Mouse (Mus musculus): ENCODE results near the gene Szt2. TPM values are rescaled to one million over a fixed set of nuclear protein-coding genes. Genes with fewer than 3 reads are reported as not detected.

Szt2 gene
- total RNA-seq, 1 experiment from 2014 or later = 17.5 TPM

DNA sequence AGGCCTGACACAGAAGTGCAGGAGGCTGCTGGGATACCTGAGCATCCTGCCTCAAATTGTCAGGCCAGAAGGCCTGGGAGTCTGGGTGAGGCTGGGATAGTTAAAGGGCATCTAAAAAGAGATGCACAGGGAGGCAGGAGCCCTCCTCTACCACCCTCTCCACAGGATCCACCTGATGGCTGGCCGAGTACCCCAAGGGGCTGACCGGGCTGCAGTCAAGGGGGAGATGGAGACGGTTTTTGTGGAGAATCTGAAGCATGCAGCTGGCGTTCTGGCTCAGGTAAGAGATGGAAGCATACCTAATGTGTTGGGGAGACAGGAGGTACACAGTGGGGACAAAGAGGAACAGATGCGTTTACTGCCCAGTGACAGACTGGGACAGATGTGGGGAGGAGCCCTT is 47.6 kb downstream of the Szt2 start:
- ATAC-seq (ENCODE audit: extremely low read depth, insufficient number of reproducible peaks, low FRiP score, poor library complexity, severe bottlenecking) = no peak

DNA sequence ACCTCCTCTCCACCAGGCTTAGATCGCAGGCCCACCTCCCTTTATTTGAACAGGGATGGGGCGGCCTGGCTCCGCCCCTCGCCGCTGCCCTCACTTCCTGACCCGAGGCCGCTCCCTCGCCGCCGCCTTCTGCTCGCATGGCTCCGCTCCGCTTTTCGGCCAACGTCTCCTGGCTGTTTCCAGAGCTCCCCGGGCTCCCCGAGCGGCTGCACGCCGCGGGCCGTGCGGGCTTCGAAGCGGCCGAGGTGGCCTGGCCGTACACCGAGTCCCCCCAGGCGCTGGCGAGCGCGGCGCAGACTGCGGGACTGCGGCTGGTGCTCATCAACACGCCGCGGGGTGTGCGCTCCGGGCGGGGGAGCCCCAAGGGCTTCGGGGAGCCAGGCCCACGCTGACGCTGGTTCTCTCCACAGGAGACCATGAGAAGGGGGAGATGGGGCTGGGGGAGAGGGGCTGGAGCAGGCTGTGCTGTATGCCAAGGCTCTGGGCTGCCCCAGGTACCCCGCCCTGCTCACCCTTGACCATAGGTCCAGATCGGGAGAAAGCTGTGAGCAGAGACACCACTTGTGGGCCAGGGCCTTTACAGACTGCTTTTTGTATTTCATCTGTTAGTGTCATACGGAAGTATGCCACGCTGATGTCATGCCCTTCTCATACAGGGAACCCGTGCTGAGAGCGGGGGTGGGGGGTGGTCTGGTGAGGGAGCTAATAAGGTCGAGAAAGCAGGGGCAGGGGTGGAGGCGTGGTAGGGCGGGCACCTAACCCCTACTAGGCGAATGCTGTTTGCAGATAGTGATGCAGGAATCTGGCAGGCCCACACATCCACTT is 49.0 kb downstream of the Szt2 start:
- ATAC-seq (ENCODE audit: extremely low read depth, insufficient number of reproducible peaks, low FRiP score, poor library complexity, severe bottlenecking) = peak; percentile 49; the same call in 1 of the 2 replicates

DNA sequence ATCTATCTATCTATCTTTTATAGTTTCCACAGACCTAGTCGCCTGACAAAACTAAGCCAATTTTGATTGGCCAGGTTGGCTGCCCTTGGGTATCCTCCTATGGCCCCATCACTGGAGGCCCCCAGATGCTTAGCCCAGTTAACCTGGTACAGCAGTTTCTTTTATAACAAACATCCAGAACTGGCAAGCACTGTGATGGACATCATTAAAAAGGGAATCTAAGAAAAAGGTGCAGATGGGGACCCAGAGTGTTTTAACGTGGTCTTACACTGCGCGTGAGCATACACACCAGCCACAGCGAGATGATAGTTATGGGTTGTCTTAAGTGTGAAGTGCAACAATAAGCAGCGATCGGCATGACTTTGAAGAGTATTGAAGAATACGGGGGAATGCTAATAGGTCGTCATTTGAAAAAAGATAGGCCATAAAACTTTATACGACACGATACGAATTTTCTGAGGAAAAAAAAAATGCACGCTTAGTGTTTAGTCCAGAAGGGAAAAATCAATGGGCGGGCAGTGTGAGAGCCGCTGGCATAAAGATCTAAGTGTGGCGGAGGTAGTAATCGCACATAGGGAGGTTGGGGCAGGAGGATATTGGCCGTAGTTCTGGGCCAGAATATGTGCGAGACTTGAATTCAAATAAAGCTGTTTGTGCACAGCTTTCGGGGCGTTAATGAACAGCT is 49.7 kb downstream of the Szt2 start:
- ATAC-seq (ENCODE audit: extremely low read depth, insufficient number of reproducible peaks, low FRiP score, poor library complexity, severe bottlenecking) = no peak

DNA sequence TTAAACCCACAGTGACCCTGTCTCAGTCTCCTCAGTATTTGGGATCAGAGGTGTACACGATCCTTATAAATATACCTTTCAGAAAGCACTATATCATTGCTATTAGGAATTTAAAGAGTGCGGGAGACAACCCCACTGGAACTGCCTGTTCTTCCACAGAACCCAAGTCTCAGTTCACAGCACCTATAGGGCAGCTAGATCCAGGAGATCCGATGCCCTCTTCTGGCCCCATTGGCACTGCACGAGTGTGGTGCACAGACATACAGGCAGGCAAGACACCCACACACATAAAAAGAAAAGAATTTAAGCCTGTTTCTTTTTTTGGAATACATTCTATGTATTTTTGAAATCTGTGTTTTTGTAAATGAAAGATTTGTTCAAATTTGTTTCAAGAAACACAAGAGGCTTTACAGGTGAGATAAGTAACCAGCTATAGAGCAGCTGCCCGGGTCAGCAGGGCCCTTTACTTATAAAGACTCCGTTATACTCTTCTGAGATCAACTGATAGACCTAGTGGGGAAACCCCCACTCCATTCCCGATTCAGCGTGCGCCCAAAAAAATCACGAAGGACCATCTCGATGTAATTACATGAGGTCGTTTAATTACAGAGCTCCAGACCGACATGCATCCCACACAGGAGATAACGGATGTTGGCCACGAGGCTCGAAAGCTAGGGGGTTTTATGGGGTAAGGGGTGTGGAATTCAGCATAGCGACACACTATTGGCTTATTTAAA is 50.7 kb downstream of the Szt2 start:
- no peak for ATAC-seq (ENCODE audit: extremely low read depth, insufficient number of reproducible peaks, low FRiP score, poor library complexity, severe bottlenecking)

DNA sequence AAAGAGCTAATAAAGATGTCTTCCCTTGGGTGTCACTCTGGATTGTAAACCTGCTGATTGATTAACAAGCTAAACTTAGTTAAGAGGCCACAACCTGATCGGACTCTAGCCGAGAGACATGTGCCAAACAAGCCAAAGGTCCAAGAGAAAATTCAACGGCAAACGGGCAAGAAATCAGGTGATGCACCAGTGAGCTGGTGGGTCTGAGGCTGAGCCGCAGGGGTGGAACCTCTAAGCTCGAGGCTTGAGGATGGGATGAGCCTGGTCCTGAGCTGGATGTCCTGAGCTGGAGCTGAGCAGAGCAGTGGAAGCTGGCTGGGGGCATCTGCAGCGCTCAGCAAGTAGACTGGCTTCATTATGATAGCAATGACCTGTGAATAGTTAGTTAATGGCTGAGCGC is 51.6 kb downstream of the Szt2 start:
- no peak for ATAC-seq (ENCODE audit: extremely low read depth, insufficient number of reproducible peaks, low FRiP score, poor library complexity, severe bottlenecking)

DNA sequence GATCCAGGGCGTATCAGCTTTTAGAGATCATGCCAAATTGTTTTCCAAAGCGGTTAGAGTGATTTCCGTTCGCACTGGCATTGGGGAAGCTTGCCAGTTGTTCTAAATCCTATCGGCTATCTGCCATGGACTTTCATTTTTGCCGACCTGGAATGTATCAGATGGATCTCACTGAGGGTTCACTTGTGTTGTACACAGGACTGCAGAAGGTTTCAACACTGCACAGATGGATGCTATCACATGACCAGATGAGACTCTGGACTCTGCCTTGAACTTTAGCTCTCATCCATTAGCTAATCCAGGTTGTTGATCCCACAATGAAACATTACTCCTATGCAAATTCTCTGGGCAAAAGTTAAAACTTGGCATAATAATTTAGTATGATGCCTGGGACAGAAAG is 52.3 kb downstream of the Szt2 start:
- ATAC-seq (ENCODE audit: extremely low read depth, insufficient number of reproducible peaks, low FRiP score, poor library complexity, severe bottlenecking) = no peak

DNA sequence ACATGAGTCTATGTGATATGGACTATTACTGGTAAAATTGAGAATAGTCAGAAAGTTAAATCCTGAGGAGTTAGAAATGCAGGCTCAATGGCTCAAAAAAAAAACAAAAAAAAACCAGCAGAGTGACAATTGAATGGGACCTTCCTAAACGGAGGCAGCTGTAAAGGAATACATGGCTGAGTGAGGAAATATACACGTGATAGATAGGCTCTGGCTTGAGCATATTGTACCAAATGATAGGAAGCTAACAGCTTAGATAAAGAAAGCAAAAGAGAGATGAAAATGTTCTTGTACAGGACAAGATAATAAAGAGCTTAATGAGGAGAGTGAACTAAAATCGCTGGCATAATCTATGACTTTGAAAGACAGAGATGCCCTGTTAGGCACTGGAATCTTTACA is 54.8 kb downstream of the Szt2 start:
- ATAC-seq (ENCODE audit: extremely low read depth, insufficient number of reproducible peaks, low FRiP score, poor library complexity, severe bottlenecking) = no peak

DNA sequence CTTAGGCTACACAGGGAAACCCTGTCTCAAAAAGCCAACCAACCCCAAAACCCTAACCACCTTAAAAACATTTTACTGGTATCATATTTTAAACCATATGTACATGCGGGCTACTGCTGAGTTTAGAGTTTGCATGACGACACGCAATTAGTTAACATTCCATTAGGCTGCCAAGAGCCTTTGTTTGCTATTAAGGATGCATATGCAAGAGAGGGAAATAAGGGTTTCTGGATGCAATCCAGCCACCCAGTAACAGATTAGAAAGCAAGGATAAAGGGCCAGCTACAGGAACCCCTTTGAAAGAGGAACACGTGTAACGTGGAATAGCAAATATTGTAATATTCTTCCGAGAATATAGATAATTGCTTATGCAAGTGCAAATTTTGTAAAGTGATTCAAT is 55.4 kb downstream of the Szt2 start:
- ATAC-seq (ENCODE audit: extremely low read depth, insufficient number of reproducible peaks, low FRiP score, poor library complexity, severe bottlenecking) = no peak

DNA sequence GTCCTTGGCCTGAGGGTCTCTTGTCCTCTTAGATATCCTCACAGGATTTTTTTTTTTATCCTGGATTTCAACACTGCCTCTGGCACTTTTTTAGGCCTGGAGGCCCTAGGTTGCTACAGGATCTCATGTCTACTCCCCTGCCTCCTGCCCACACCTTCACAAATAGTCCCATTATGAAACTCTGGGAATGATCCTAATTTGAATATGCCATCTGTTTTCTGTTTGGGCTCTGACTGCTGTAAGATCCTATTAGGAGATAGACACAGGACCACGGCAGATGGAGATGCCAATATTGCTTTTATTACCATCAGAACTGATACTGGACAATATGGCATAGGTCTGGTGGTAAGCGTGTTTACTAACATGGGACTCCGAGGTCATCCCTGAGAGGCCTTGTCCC is 57.2 kb downstream of the Szt2 start:
- ATAC-seq (ENCODE audit: extremely low read depth, insufficient number of reproducible peaks, low FRiP score, poor library complexity, severe bottlenecking) = no peak

DNA sequence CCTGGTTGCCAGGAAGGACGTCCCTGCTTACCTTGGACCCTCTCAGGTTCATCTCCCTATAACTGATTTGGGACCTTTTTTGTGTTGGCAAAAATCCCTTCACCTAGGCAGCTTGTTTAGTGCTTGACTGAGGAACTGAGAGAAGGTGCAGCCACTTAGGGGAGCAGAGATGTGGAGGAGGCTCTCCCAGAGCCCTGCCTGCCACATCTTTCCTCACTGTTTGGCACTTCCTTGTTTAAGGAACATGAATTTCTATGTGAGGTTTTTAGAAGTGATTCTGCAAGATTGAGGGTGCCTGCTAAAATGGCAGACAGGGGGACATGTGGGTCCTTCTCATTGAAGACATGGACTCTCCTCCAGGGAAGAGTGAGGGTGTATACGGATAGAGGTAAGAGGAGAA is 58.2 kb downstream of the Szt2 start:
- no peak for ATAC-seq (ENCODE audit: extremely low read depth, insufficient number of reproducible peaks, low FRiP score, poor library complexity, severe bottlenecking)

DNA sequence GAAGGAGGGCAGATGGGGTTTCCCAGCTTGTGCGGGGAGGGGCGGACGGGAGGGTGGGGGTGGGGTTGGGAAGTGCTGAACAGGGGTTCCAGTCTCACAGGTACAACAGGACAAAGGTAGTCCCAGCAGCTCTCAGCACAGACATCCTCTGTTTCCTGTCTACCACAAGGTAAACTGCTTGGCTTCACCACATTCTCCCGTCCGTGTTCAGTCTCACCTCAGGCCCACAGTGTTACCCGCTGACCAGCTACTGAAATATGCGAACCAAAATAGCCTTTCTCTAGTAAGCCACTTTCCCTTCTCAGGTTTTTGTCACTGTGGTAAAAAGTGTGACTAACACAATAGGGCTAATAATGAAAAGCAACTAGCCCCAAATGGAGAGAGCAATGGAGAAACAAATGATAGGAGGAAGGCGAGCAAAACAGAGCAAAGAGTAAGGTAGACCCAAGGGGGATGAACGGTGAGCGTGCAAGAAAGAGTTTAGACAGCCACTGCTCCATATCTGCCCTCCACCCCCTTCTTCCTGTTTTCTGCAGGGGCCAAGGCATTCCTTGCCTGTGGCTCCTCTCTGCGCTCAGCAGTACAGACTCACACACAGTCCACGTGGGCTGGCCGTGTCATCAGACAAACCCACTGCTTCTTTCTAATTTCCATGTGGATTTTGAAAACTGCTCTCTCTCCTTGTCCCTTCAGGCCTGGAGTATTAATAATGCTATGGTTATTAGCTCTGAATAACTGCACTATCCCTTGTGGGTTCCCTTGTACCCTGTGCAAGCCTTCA is 61.4 kb downstream of the Szt2 start:
- no peak for ATAC-seq (ENCODE audit: extremely low read depth, insufficient number of reproducible peaks, low FRiP score, poor library complexity, severe bottlenecking)

DNA sequence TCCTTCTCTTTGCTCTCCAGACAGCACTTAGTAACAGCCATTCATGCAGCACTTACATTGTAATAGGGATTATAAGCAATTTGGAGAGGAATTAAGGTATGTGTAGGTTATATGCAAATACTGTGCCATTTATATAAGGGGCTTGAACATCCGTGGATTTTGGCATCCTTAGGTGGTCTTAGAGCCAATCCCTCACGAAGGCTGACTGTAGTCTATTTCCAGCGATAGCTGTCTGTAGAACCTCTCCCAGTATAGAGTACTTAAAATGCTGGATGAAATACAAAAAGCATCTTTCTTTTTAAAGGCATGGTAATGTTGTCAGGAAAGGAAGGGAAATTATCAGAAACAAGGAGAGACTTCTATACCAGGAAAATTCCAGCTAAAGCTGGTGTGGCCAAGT is 67.6 kb downstream of the Szt2 start:
- no peak for ATAC-seq (ENCODE audit: extremely low read depth, insufficient number of reproducible peaks, low FRiP score, poor library complexity, severe bottlenecking)

DNA sequence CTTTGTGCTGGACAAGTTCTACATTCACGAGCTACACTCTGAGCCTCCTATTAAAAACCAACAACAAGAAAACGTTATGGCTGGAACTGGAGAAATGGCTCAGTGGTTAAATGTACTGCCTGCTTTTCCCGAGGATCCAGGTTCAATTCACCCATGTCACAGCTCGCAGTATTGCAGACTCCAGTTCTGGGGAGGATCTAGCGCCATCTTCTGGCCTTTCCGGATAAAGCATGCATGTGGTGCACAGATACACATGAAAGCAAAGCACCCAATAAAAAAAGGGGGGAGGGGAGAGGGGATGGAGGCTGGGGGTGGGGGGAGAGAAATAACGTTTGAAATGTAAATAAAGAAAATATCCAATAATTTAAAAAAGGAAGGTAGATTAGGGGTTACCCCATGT is 72.4 kb downstream of the Szt2 start:
- ATAC-seq (ENCODE audit: extremely low read depth, insufficient number of reproducible peaks, low FRiP score, poor library complexity, severe bottlenecking) = no peak

DNA sequence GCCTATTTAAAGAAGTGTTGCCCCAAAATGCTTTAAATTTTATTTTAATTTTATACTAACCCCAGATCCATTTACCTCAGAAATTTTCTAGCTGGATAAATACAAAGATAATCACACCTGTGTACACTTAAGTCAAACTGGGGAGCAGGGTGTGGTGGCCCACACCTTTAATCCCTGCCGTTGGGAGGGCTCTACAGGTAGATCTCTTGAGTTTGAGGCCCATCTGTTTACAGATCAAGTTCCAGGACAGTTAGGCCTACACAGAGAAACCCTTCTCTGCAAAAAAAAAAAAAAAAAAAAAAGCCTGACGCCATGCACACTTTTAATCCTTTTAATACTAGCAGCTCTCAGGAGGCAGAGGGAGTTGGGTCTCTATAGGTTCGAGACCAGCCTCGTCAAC is 73.1 kb downstream of the Szt2 start:
- ATAC-seq (ENCODE audit: extremely low read depth, insufficient number of reproducible peaks, low FRiP score, poor library complexity, severe bottlenecking) = no peak

DNA sequence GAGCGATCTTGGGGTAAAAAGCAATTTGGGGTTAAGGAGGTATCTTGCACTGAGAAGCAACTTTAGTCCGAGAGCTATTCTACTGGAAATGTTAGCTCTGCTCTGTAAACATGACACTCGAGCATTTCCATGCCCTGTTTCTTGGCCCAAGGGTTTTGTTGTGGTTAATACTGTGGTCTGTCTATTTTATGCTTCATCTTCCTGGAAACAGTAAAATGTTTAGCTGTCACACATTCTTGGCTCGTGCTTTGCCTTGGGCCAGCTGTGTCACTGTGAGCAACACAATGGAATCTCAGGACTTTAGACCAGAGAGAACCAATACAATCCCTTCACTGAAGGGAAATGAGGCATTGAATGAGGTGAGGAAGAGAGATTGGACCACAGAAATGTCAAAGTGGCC is 77.3 kb downstream of the Szt2 start:
- no peak for ATAC-seq (ENCODE audit: extremely low read depth, insufficient number of reproducible peaks, low FRiP score, poor library complexity, severe bottlenecking)

DNA sequence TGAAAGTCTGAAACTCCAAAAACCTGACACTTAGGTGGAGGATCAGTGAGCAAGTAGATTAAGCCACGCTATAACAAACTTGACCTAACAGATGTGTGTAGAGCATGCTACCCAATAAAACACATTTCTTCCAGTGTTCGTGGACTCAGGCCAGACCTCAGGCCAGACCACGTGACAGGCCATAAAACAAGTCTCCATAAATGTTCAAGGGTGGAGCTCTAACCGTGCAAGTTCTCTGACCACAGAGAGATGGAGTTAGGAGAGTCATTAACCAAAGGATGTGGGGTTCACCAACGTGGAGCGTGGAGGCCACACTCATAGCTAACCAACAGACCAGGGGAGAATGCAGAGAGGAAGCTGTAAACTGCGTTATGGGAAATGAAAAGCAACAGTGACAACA is 82.6 kb downstream of the Szt2 start:
- ATAC-seq (ENCODE audit: extremely low read depth, insufficient number of reproducible peaks, low FRiP score, poor library complexity, severe bottlenecking) = no peak

DNA sequence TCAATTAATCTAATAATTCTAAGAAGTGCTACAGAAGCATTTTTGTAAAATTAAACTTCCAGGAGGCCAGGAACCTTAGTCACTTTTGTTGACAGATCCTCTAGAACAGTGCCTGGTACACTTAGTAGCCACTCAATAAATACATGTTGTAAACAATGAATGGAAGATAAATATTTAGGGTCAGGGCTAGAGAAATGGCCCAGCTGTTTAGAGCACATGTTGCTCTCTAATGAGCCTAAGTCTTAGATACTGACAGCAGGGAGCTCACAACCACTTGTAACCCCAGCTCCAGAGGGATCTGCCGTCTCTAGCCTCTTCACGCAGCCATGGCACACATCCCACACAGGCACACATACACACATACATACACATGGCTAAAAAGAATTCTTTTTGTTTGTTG is 88.4 kb downstream of the Szt2 start:
- no peak for ATAC-seq (ENCODE audit: extremely low read depth, insufficient number of reproducible peaks, low FRiP score, poor library complexity, severe bottlenecking)

DNA sequence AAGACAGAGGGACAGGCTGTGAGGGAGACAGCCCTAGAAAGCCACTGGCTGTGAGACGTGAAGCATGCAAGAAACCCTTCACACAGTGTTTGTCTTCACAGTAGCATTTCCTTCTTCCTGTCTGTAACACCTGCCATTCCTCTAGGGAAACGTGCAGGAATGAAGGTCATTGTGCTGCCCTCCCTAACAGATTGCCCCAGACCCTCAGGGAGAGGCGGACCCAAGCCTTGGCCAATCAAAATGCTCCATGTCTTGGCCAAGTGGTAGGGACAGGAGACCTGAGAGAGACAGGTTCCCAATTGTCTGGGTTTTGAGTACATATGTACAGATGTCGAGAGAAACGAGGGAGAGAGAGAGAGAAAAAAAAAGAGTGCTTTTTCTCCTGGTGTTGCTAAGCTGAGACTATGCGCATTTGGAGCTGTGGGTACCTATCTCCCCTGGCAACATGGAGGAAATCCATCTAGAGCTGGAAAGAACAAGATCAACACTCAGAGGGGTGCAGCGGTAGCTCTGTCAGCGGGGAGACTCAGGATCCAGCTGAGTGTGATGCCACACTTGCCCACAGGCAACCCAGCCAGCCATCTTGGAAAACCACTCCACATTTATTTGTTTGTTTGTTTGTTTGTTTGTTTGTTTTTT is 89.2 kb downstream of the Szt2 start:
- ATAC-seq (ENCODE audit: extremely low read depth, insufficient number of reproducible peaks, low FRiP score, poor library complexity, severe bottlenecking) = no peak

DNA sequence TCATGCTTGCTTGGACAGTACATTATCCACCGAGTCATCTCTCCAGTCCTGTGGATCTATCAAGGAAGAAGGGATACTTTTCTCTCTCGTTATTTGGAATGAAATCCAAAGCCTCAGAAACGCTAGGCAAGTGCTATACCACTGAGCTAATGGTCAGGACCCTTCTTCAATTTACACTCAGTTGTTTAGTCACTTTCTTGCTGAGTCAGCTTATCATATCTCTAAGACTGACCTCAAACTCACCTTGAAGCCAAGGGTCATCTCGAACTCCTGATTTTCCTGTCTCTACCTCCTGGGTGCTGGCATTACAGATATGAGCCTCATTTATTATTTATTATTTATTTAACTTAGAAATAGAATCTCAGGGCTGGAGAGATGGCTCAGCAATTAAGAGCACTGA is 92.4 kb downstream of the Szt2 start:
- no peak for ATAC-seq (ENCODE audit: extremely low read depth, insufficient number of reproducible peaks, low FRiP score, poor library complexity, severe bottlenecking)

Data from neutrophil, adult 5-6 weeks (primary cell).